Comparison of ENCODE assay signal across 15 mouse cellular contexts in the genomic region with DNA sequence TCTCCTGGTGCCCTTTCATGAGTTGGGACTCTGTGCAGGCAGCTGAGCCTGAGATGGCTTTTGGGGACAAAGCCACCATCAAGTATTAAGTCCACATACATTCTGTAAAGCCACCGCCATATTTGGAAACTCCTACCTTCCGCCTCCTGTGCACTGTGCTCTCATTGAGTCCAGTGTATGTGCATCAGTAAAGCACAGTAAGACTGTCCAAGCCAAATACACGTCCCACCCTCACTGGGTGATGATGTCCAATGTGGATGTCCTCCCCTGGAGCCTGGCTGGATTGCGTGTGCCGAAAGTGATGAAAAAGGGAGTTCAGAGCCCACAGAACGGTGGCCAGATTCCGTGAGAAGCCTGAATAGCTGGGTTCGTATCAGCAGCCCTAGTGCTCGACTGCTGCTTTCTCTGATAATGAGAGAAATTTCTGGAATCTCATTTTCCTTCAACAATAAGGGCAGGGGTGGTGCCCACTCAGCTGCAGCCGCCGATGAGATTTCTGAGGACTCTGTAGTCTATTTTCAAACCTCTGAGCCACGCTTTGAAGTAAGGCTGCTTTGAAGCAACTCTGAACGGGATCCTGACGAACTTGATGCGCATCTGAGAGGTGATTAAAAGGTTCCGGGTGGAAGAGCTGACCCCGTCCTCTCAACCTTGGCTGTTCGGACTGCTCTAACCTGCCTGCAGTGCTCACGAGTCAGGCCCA.
A peak's percentile ranks its signal among the peaks of the same experiment; 100 is the strongest.
DNase-seq lines count a peak whose midpoint lies in the region; ATAC-seq lines count a peak whose summit lies in the region.
"Had no signal": no experiment of that assay in that cellular context is flagged by ENCODE, and none has a peak within 500 bp of the region (broad histone marks: within the 10 kb centered on the region; RNA-seq: fewer than 3 reads in every experiment).

No protein-coding gene starts in this region.

- H3K4me3 ChIP-seq in heart, embryonic 15.5 days = no peak overlapping the region
- no peak overlapping the region for H3K4me3 ChIP-seq in lung, embryonic 15.5 days
- no peak overlapping the region for H3K4me3 ChIP-seq in embryonic facial prominence, embryonic 11.5 days (ENCODE audit: low read depth, low read length)
- H3K4me3 ChIP-seq in forebrain, embryonic 16.5 days (replicated peaks; ENCODE audit: low read length) = no peak overlapping the region
- H3K4me3 ChIP-seq: embryonic facial prominence, embryonic 15.5 days; limb, embryonic 10.5 days; liver, embryonic 12.5 days; neural tube, embryonic 15.5 days had no signal

- H3K4me2 ChIP-seq in heart, embryonic 15.5 days = peak overlapping the region; percentile 37
- no peak overlapping the region for H3K4me2 ChIP-seq in lung, embryonic 15.5 days
- H3K4me2 ChIP-seq in embryonic facial prominence, embryonic 11.5 days (ENCODE audit: low read depth, low read length) = no peak overlapping the region
- no peak overlapping the region for H3K4me2 ChIP-seq in forebrain, embryonic 16.5 days (ENCODE audit: low read length)
- H3K4me2 ChIP-seq: embryonic facial prominence, embryonic 15.5 days; liver, embryonic 12.5 days; neural tube, embryonic 15.5 days had no signal

- no peak for ATAC-seq in heart, embryonic 15.5 days (replicated peaks; ENCODE audit: insufficient number of reproducible peaks, insufficient read depth, low FRiP score, low read depth)
- 0 out of 2 replicates have a peak, but pooled peaks have one; percentile 11 for ATAC-seq in lung, embryonic 15.5 days (ENCODE audit: borderline replicate concordance, extremely low read depth, low FRiP score, low TSS enrichment)
- ATAC-seq in embryonic facial prominence, embryonic 11.5 days (replicated peaks; ENCODE audit: insufficient number of reproducible peaks, low FRiP score, low TSS enrichment, low read depth) = 0 out of 2 replicates have a peak, but pooled peaks have one; percentile 72
- peak; percentile 20; the same call in 1 of the 2 replicates for ATAC-seq in forebrain, embryonic 16.5 days
- ATAC-seq: intestine, embryonic 16.5 days; liver, embryonic 12.5 days had no signal

- no peak overlapping the region for H3K9ac ChIP-seq in heart, embryonic 15.5 days
- H3K9ac ChIP-seq in lung, embryonic 15.5 days = no peak overlapping the region
- H3K9ac ChIP-seq in embryonic facial prominence, embryonic 11.5 days (replicated peaks; ENCODE audit: low read length) = no peak overlapping the region
- no peak overlapping the region for H3K9ac ChIP-seq in forebrain, embryonic 16.5 days (replicated peaks; ENCODE audit: low read depth, low read length)
- H3K9ac ChIP-seq: embryonic facial prominence, embryonic 15.5 days; liver, embryonic 12.5 days; neural tube, embryonic 15.5 days had no signal

- H3K9me3 ChIP-seq in heart, embryonic 15.5 days (replicated peaks) = no peaks in the 10 kb centered on the region
- H3K9me3 ChIP-seq in lung, embryonic 15.5 days = no peaks in the 10 kb centered on the region
- H3K9me3 ChIP-seq in embryonic facial prominence, embryonic 11.5 days (replicated peaks; ENCODE audit: control insufficient read depth, low read length) = no peaks in the 10 kb centered on the region
- H3K9me3 ChIP-seq in forebrain, embryonic 16.5 days (ENCODE audit: control insufficient read depth, low read length) = no peaks in the 10 kb centered on the region
- H3K9me3 ChIP-seq: embryonic facial prominence, embryonic 15.5 days; limb, embryonic 10.5 days; liver, embryonic 12.5 days; neural tube, embryonic 15.5 days had no signal

- no peak for DNase-seq in heart, postnatal 4 days
- no peak for DNase-seq in lung, adult 18-20 months
- DNase-seq in embryonic facial prominence, embryonic 11.5 days (ENCODE audit: low spot score) = no peak
- no peak for DNase-seq in retina, postnatal 1 day
- DNase-seq in right cerebral cortex, postnatal 25 days = no peak
- DNase-seq: cerebellum, adult 11-12 months had no signal

- no peaks in the 10 kb centered on the region for H3K36me3 ChIP-seq in heart, embryonic 15.5 days
- no peaks in the 10 kb centered on the region for H3K36me3 ChIP-seq in lung, embryonic 15.5 days
- H3K36me3 ChIP-seq in embryonic facial prominence, embryonic 11.5 days (replicated peaks; ENCODE audit: control insufficient read depth, insufficient read depth, low read depth, low read length) = no peaks in the 10 kb centered on the region
- no peaks in the 10 kb centered on the region for H3K36me3 ChIP-seq in forebrain, embryonic 16.5 days (ENCODE audit: control insufficient read depth, insufficient read depth)
- H3K36me3 ChIP-seq: embryonic facial prominence, embryonic 15.5 days; limb, embryonic 10.5 days; liver, embryonic 12.5 days; neural tube, embryonic 15.5 days had no signal

- H3K27ac ChIP-seq in heart, embryonic 15.5 days = no peak overlapping the region
- H3K27ac ChIP-seq in lung, embryonic 15.5 days = peak overlapping the region; percentile 56
- H3K27ac ChIP-seq in embryonic facial prominence, embryonic 11.5 days (replicated peaks; ENCODE audit: low read depth, low read length) = no peak overlapping the region
- no peak overlapping the region for H3K27ac ChIP-seq in forebrain, embryonic 16.5 days (ENCODE audit: low read length)
- H3K27ac ChIP-seq: embryonic facial prominence, embryonic 15.5 days; limb, embryonic 10.5 days; liver, embryonic 12.5 days; macrophage; neural tube, embryonic 15.5 days had no signal

- peaks cover 3% of the 10 kb centered on the region for H3K4me1 ChIP-seq in heart, embryonic 15.5 days (replicated peaks)
- H3K4me1 ChIP-seq in lung, embryonic 15.5 days = peaks cover 22% of the 10 kb centered on the region
- no peaks in the 10 kb centered on the region for H3K4me1 ChIP-seq in embryonic facial prominence, embryonic 11.5 days (ENCODE audit: control insufficient read depth, insufficient read depth, low read length)
- H3K4me1 ChIP-seq in forebrain, embryonic 16.5 days (replicated peaks; ENCODE audit: control insufficient read depth, insufficient read depth, low read length) = peaks cover 3% of the 10 kb centered on the region; the same call in 1 of the 2 replicates
- H3K4me1 ChIP-seq: embryonic facial prominence, embryonic 15.5 days; liver, embryonic 12.5 days had no signal

- no peaks in the 10 kb centered on the region for H3K27me3 ChIP-seq in heart, embryonic 15.5 days
- H3K27me3 ChIP-seq in lung, embryonic 15.5 days = no peaks in the 10 kb centered on the region
- H3K27me3 ChIP-seq in embryonic facial prominence, embryonic 11.5 days (ENCODE audit: control insufficient read depth, insufficient read depth, low read length) = no peaks in the 10 kb centered on the region
- H3K27me3 ChIP-seq in forebrain, embryonic 16.5 days (replicated peaks; ENCODE audit: control insufficient read depth, insufficient read depth, low read length) = no peaks in the 10 kb centered on the region
- H3K27me3 ChIP-seq: embryonic facial prominence, embryonic 15.5 days; liver, embryonic 12.5 days; neural tube, embryonic 15.5 days had no signal

- WGBS in heart, embryonic 15.5 days = 43% methylated on average over 19 of the region's 19 CpGs
- WGBS in lung, embryonic 15.5 days = 70% methylated on average over 19 of the region's 19 CpGs
- WGBS in embryonic facial prominence, embryonic 11.5 days = 76% methylated on average over 19 of the region's 19 CpGs
- WGBS in forebrain, embryonic 16.5 days = 36% methylated on average over 19 of the region's 19 CpGs
